Mouse (Mus musculus) cortical plate, adult 2 months (tissue): ENCODE data around the gene Ptprj. TPM values are rescaled to one million over a fixed set of nuclear protein-coding genes. Genes with fewer than 3 reads are reported as not detected.

Experiments
- H3K27ac ChIP-seq: fragments of 200-500 bp; 2 replicates; pipeline ENCODE4 v1.5.1; 2012; ENCODE audit warnings: low read length, control low read depth, inconsistent platforms; ENCODE audit not compliant: insufficient read depth
- H3K4me1 ChIP-seq: fragments of 200-500 bp; 2 replicates; pipeline ENCODE4 v1.6.1; 2011; ENCODE audit warnings: low read length; ENCODE audit not compliant: control insufficient read depth, insufficient read depth
- H3K4me3 ChIP-seq: fragments of 200-500 bp; 2 replicates; pipeline ENCODE4 v1.5.1; 2011; ENCODE audit warnings: mild to moderate bottlenecking, low read length, control low read depth; ENCODE audit not compliant: insufficient read depth
- CTCF ChIP-seq: fragments of 200-500 bp; IDR thresholded peaks from 2 replicates; pipeline ENCODE4 v1.5.1; 2011; ENCODE audit warnings: mild to moderate bottlenecking, control low read depth, low read length; ENCODE audit not compliant: insufficient read depth; ENCODE audit errors: extremely low read depth
- POLR2A ChIP-seq: fragments of 200-500 bp; IDR thresholded peaks from 2 replicates; pipeline ENCODE4 v1.6.1; 2011; ENCODE audit warnings: mild to moderate bottlenecking, low read length, control low read depth; ENCODE audit not compliant: insufficient read depth; ENCODE audit errors: extremely low read depth
- polyA plus RNA-seq: library from polyadenylated mRNA; depleted of rRNA; stranded (reverse); fragments of >200 nt; gene quantifications from 2 replicates; pipeline ENCODE4 v1.2.3, GENCODE M21; 2012

Ptprj gene
- polyA plus RNA-seq, 1 experiment: 36.9 TPM

GRCm38 (mm10) chr2:90477617-90478016 is 102.8 kb downstream of the Ptprj start:
- Histone ChIP-seq H3K4me3 (no peak overlapping the region), H3K4me1 (peaks cover 18% of the 10 kb centered on the region), H3K27ac (no peak overlapping the region)
- no peak for TF ChIP-seq CTCF
- TF ChIP-seq POLR2A: no peak

- Histone ChIP-seq H3K27ac (no peak overlapping the region), H3K4me1 (peaks cover 14% of the 10 kb centered on the region), H3K4me3 (no peak overlapping the region)
- TF ChIP-seq CTCF: no peak
- no peak for TF ChIP-seq POLR2A
Observed at GRCm38 (mm10) chr2:90476792-90477191, 103.7 kb downstream of the Ptprj start.

GRCm38 (mm10) chr2:90476319-90476718 is 104.1 kb downstream of the Ptprj start:
- H3K4me1 ChIP-seq: peaks cover 13% of the 10 kb centered on the region
- TF ChIP-seq POLR2A (no peak), CTCF (no peak)
- no peak overlapping the region for H3K27ac ChIP-seq
- no peak overlapping the region for H3K4me3 ChIP-seq

- TF ChIP-seq POLR2A (no peak), CTCF (peak; percentile 79)
- peaks cover 5% of the 10 kb centered on the region for H3K4me1 ChIP-seq
- H3K4me3 ChIP-seq: peak overlapping the region; percentile 12; the same call in 1 of the 2 replicates
- H3K27ac ChIP-seq: no peak overlapping the region
Observed at GRCm38 (mm10) chr2:90474593-90475405, 105.6 kb downstream of the Ptprj start.

GRCm38 (mm10) chr2:90472701-90473100 is 107.7 kb downstream of the Ptprj start:
- H3K4me1 ChIP-seq: peaks cover 5% of the 10 kb centered on the region
- no peak for TF ChIP-seq CTCF
- TF ChIP-seq POLR2A: no peak
- H3K4me3 ChIP-seq: no peak overlapping the region
- peak overlapping the region; percentile 45; the same call in 1 of the 2 replicates for H3K27ac ChIP-seq

- peaks cover 2% of the 10 kb centered on the region; the same call in 1 of the 2 replicates for H3K4me1 ChIP-seq
- no peak overlapping the region for H3K4me3 ChIP-seq
- TF ChIP-seq POLR2A: no peak
- TF ChIP-seq CTCF: no peak
- H3K27ac ChIP-seq: no peak overlapping the region
Observed at GRCm38 (mm10) chr2:90470122-90470521, 110.3 kb downstream of the Ptprj start.

GRCm38 (mm10) chr2:90466480-90466879 is 114.0 kb downstream of the Ptprj start:
- no peak for TF ChIP-seq CTCF
- no peak for TF ChIP-seq POLR2A
- Histone ChIP-seq H3K4me1 (no peaks in the 10 kb centered on the region), H3K27ac (no peak overlapping the region), H3K4me3 (no peak overlapping the region)

GRCm38 (mm10) chr2:90463735-90464134 is 116.7 kb downstream of the Ptprj start:
- Histone ChIP-seq H3K4me3 (no peak overlapping the region), H3K27ac (no peak overlapping the region), H3K4me1 (no peaks in the 10 kb centered on the region)
- TF ChIP-seq CTCF (no peak), POLR2A (no peak)

- no peak for TF ChIP-seq POLR2A
- TF ChIP-seq CTCF: no peak
- H3K4me1 ChIP-seq: no peaks in the 10 kb centered on the region
- no peak overlapping the region for H3K4me3 ChIP-seq
- H3K27ac ChIP-seq: no peak overlapping the region
Observed at GRCm38 (mm10) chr2:90462252-90462651, 118.2 kb downstream of the Ptprj start.

GRCm38 (mm10) chr2:90457946-90458345 is 122.5 kb downstream of the Ptprj start:
- Histone ChIP-seq H3K27ac (no peak overlapping the region), H3K4me1 (no peaks in the 10 kb centered on the region), H3K4me3 (no peak overlapping the region)
- TF ChIP-seq CTCF (no peak), POLR2A (no peak)
